Mouse (Mus musculus): ENCODE results near the gene Ginm1. TPM values are rescaled to one million over a fixed set of nuclear protein-coding genes. Genes with fewer than 3 reads are reported as not detected.

Gene Ginm1
- polyA plus RNA-seq, 1 experiment from 2014 or later: 48.0 TPM

GRCm38 (mm10) chr10:7787319-7787718 is 5.3 kb downstream of the Ginm1 start:
- 53% methylated on average over 2 of the region's 2 CpGs for WGBS
- Histone ChIP-seq H3K4me1 (replicated peaks; ENCODE audit: control insufficient read depth, insufficient read depth, low read length) (no peaks in the 10 kb centered on the region; the same call in 1 of the 2 replicates), H3K27ac (ENCODE audit: low read depth, low read length) (no peak overlapping the region), H3K4me2 (no peak overlapping the region), H3K27me3 (replicated peaks; ENCODE audit: control insufficient read depth, insufficient read depth, low read length) (no peaks in the 10 kb centered on the region), H3K9ac (ENCODE audit: low read depth, low read length) (no peak overlapping the region), H3K4me3 (ENCODE audit: low read depth, low read length) (no peak overlapping the region), H3K36me3 (ENCODE audit: control insufficient read depth, insufficient read depth, low read length) (peaks cover 5% of the 10 kb centered on the region), H3K9me3 (ENCODE audit: control insufficient read depth, low read length) (no peaks in the 10 kb centered on the region)
- ATAC-seq (replicated peaks; ENCODE audit: low FRiP score) (no peak), DNase-seq (ENCODE audit: low spot score) (no peak)

GRCm38 (mm10) chr10:7781214-7781613 is 11.4 kb downstream of the Ginm1 start:
- peak overlapping the region; percentile 95 for H3K4me3 ChIP-seq (ENCODE audit: low read depth, low read length)
- peak overlapping the region; percentile 3; the same call in 1 of the 2 replicates for H3K9ac ChIP-seq (ENCODE audit: low read depth, low read length)
- H3K4me1 ChIP-seq (replicated peaks; ENCODE audit: control insufficient read depth, insufficient read depth, low read length): 0 out of 2 replicates have a peak, but pooled peaks cover 4% of the 10 kb centered on the region
- H3K4me2 ChIP-seq: peak overlapping the region; percentile 76
- DNase-seq (ENCODE audit: low spot score) (no peak), ATAC-seq (replicated peaks; ENCODE audit: low FRiP score) (peak; percentile 34)
- no peak overlapping the region for H3K27ac ChIP-seq (ENCODE audit: low read depth, low read length)
- no peaks in the 10 kb centered on the region for H3K9me3 ChIP-seq (ENCODE audit: control insufficient read depth, low read length)
- H3K27me3 ChIP-seq (replicated peaks; ENCODE audit: control insufficient read depth, insufficient read depth, low read length): no peaks in the 10 kb centered on the region
- WGBS: 48% methylated on average over 3 of the region's 3 CpGs
- H3K36me3 ChIP-seq (ENCODE audit: control insufficient read depth, insufficient read depth, low read length): no peaks in the 10 kb centered on the region; the same call in 1 of the 2 replicates

GRCm38 (mm10) chr10:7780238-7781176 is 12.1 kb downstream of the Ginm1 start:
- Histone ChIP-seq H3K4me2 (peak overlapping the region; percentile 81), H3K4me3 (ENCODE audit: low read depth, low read length) (peak overlapping the region; percentile 95), H3K4me1 (replicated peaks; ENCODE audit: control insufficient read depth, insufficient read depth, low read length) (0 out of 2 replicates have a peak, but pooled peaks cover 4% of the 10 kb centered on the region), H3K9ac (ENCODE audit: low read depth, low read length) (peak overlapping the region; percentile 88), H3K27ac (ENCODE audit: low read depth, low read length) (peak overlapping the region; percentile 45), H3K36me3 (ENCODE audit: control insufficient read depth, insufficient read depth, low read length) (no peaks in the 10 kb centered on the region; the same call in 1 of the 2 replicates), H3K27me3 (replicated peaks; ENCODE audit: control insufficient read depth, insufficient read depth, low read length) (no peaks in the 10 kb centered on the region), H3K9me3 (ENCODE audit: control insufficient read depth, low read length) (no peaks in the 10 kb centered on the region)
- ATAC-seq (replicated peaks; ENCODE audit: low FRiP score) (peak; percentile 90), DNase-seq (ENCODE audit: low spot score) (peak; percentile 92)
- under 1% methylated on average over 63 of the region's 77 CpGs for WGBS

GRCm38 (mm10) chr10:7779751-7780237 is 12.8 kb downstream of the Ginm1 start:
- Histone ChIP-seq H3K4me1 (replicated peaks; ENCODE audit: control insufficient read depth, insufficient read depth, low read length) (0 out of 2 replicates have a peak, but pooled peaks cover 4% of the 10 kb centered on the region), H3K9me3 (ENCODE audit: control insufficient read depth, low read length) (no peaks in the 10 kb centered on the region), H3K9ac (ENCODE audit: low read depth, low read length) (peak overlapping the region; percentile 88), H3K4me3 (ENCODE audit: low read depth, low read length) (peak overlapping the region; percentile 95), H3K27ac (ENCODE audit: low read depth, low read length) (peak overlapping the region; percentile 45), H3K27me3 (replicated peaks; ENCODE audit: control insufficient read depth, insufficient read depth, low read length) (no peaks in the 10 kb centered on the region), H3K4me2 (peak overlapping the region; percentile 81), H3K36me3 (ENCODE audit: control insufficient read depth, insufficient read depth, low read length) (peaks cover 3% of the 10 kb centered on the region; the same call in 1 of the 2 replicates)
- ATAC-seq (replicated peaks; ENCODE audit: low FRiP score) (no peak), DNase-seq (ENCODE audit: low spot score) (no peak)
- WGBS: 18% methylated on average over 7 of the region's 7 CpGs

GRCm38 (mm10) chr10:7778361-7778760 is 14.3 kb downstream of the Ginm1 start:
- ATAC-seq (replicated peaks; ENCODE audit: low FRiP score) (no peak), DNase-seq (ENCODE audit: low spot score) (no peak)
- Histone ChIP-seq H3K27me3 (replicated peaks; ENCODE audit: control insufficient read depth, insufficient read depth, low read length) (no peaks in the 10 kb centered on the region), H3K4me2 (no peak overlapping the region), H3K36me3 (ENCODE audit: control insufficient read depth, insufficient read depth, low read length) (peaks cover 11% of the 10 kb centered on the region), H3K9me3 (ENCODE audit: control insufficient read depth, low read length) (no peaks in the 10 kb centered on the region), H3K4me3 (ENCODE audit: low read depth, low read length) (no peak overlapping the region), H3K9ac (ENCODE audit: low read depth, low read length) (no peak overlapping the region), H3K4me1 (replicated peaks; ENCODE audit: control insufficient read depth, insufficient read depth, low read length) (0 out of 2 replicates have a peak, but pooled peaks cover 4% of the 10 kb centered on the region), H3K27ac (ENCODE audit: low read depth, low read length) (no peak overlapping the region)
- 91% methylated on average over 3 of the region's 3 CpGs for WGBS

- Histone ChIP-seq H3K36me3 (ENCODE audit: control insufficient read depth, insufficient read depth, low read length) (peaks cover 17% of the 10 kb centered on the region), H3K4me1 (replicated peaks; ENCODE audit: control insufficient read depth, insufficient read depth, low read length) (0 out of 2 replicates have a peak, but pooled peaks cover 4% of the 10 kb centered on the region), H3K4me2 (no peak overlapping the region), H3K4me3 (ENCODE audit: low read depth, low read length) (no peak overlapping the region), H3K9ac (ENCODE audit: low read depth, low read length) (no peak overlapping the region), H3K9me3 (ENCODE audit: control insufficient read depth, low read length) (no peaks in the 10 kb centered on the region), H3K27me3 (replicated peaks; ENCODE audit: control insufficient read depth, insufficient read depth, low read length) (no peaks in the 10 kb centered on the region), H3K27ac (ENCODE audit: low read depth, low read length) (no peak overlapping the region)
- 88% methylated on average over 8 of the region's 8 CpGs for WGBS
- no peak for DNase-seq (ENCODE audit: low spot score)
- no peak for ATAC-seq (replicated peaks; ENCODE audit: low FRiP score)
Observed at GRCm38 (mm10) chr10:7775421-7775820, 17.2 kb downstream of the Ginm1 start.

- Histone ChIP-seq H3K4me3 (ENCODE audit: low read depth, low read length) (no peak overlapping the region), H3K27ac (ENCODE audit: low read depth, low read length) (no peak overlapping the region), H3K9me3 (ENCODE audit: control insufficient read depth, low read length) (no peaks in the 10 kb centered on the region), H3K27me3 (replicated peaks; ENCODE audit: control insufficient read depth, insufficient read depth, low read length) (no peaks in the 10 kb centered on the region), H3K4me2 (no peak overlapping the region), H3K9ac (ENCODE audit: low read depth, low read length) (no peak overlapping the region), H3K36me3 (ENCODE audit: control insufficient read depth, insufficient read depth, low read length) (peaks cover 25% of the 10 kb centered on the region), H3K4me1 (replicated peaks; ENCODE audit: control insufficient read depth, insufficient read depth, low read length) (no peaks in the 10 kb centered on the region)
- ATAC-seq (replicated peaks; ENCODE audit: low FRiP score): no peak
- 88% methylated on average over 1 of the region's 1 CpGs for WGBS
- DNase-seq (ENCODE audit: low spot score): no peak
Observed at GRCm38 (mm10) chr10:7772769-7773168, 19.9 kb downstream of the Ginm1 start.

GRCm38 (mm10) chr10:7772346-7772745 is 20.3 kb downstream of the Ginm1 start:
- WGBS: 93% methylated on average over 4 of the region's 4 CpGs
- Histone ChIP-seq H3K4me1 (replicated peaks; ENCODE audit: control insufficient read depth, insufficient read depth, low read length) (no peaks in the 10 kb centered on the region), H3K9me3 (ENCODE audit: control insufficient read depth, low read length) (no peaks in the 10 kb centered on the region), H3K9ac (ENCODE audit: low read depth, low read length) (no peak overlapping the region), H3K4me2 (no peak overlapping the region), H3K36me3 (ENCODE audit: control insufficient read depth, insufficient read depth, low read length) (peaks cover 25% of the 10 kb centered on the region), H3K4me3 (ENCODE audit: low read depth, low read length) (no peak overlapping the region), H3K27ac (ENCODE audit: low read depth, low read length) (no peak overlapping the region), H3K27me3 (replicated peaks; ENCODE audit: control insufficient read depth, insufficient read depth, low read length) (no peaks in the 10 kb centered on the region)
- ATAC-seq (replicated peaks; ENCODE audit: low FRiP score) (no peak), DNase-seq (ENCODE audit: low spot score) (no peak)

All from liver, embryonic 11.5 days (tissue).